Mouse (Mus musculus) liver, postnatal 0 days (tissue): ENCODE results near the gene Gm49337. TPM values are rescaled to one million over a fixed set of nuclear protein-coding genes. Genes with fewer than 3 reads are reported as not detected.

Experiments used
- ATAC-seq: fragments of 200-750 bp; cut with Nextera tagmentation; 2 replicates; pipeline ENCODE4 v1.8.0; 2017; ENCODE audit warnings: mild to moderate bottlenecking, moderate library complexity
- DNase-seq: peaks from one replicate; pipeline ENCODE4 v3.0.0-alpha.2; 2016
- H3K27ac ChIP-seq: fragments of 300-500 bp; sonication (generic); 2 replicates; pipeline ENCODE4 v1.5.1; 2014; ENCODE audit warnings: antibody characterized with exemption, moderate library complexity, mild to moderate bottlenecking, low read depth
- H3K27me3 ChIP-seq: fragments of 300-500 bp; sonication (generic); 2 replicates; pipeline ENCODE4 v1.6.1; 2014; ENCODE audit warnings: low read length, control low read depth, mixed read lengths; ENCODE audit not compliant: insufficient read depth
- H3K36me3 ChIP-seq: fragments of 300-500 bp; sonication (generic); replicated peaks from 2 replicates; pipeline ENCODE4 v1.6.1; 2014; ENCODE audit warnings: mild to moderate bottlenecking, control low read depth, low read length, moderate library complexity, mixed read lengths; ENCODE audit not compliant: insufficient read depth
- H3K4me1 ChIP-seq: fragments of 300-500 bp; sonication (generic); 2 replicates; pipeline ENCODE4 v1.6.1; 2014; ENCODE audit warnings: antibody characterized with exemption, mild to moderate bottlenecking, control low read depth; ENCODE audit not compliant: insufficient read depth
- H3K4me2 ChIP-seq: fragments of 300-500 bp; sonication (generic); 2 replicates; pipeline ENCODE4 v1.6.1; 2014; ENCODE audit warnings: low read depth, mild to moderate bottlenecking, low read length, moderate library complexity, mixed read lengths
- H3K4me3 ChIP-seq: fragments of 300-500 bp; sonication (generic); 2 replicates; pipeline ENCODE4 v1.5.1; 2014; ENCODE audit warnings: low read depth, low read length
- H3K9ac ChIP-seq: fragments of 300-500 bp; sonication (generic); replicated peaks from 2 replicates; pipeline ENCODE4 v1.6.1; 2014; ENCODE audit warnings: mild to moderate bottlenecking, moderate library complexity
- H3K9me3 ChIP-seq: fragments of 300-500 bp; sonication (generic); 2 replicates; pipeline ENCODE4 v1.6.1; 2016; ENCODE audit warnings: mild to moderate bottlenecking, control low read depth, low read length, mixed read lengths
- CTCF ChIP-seq: sonication (generic); IDR thresholded peaks from 2 replicates; pipeline ENCODE4 v1.5.1; 2016; ENCODE audit warnings: antibody characterized with exemption, low read depth
- EP300 ChIP-seq: IDR thresholded peaks from 2 replicates; pipeline ENCODE4 v1.6.1; 2016; ENCODE audit warnings: antibody characterized with exemption, low read depth, mild to moderate bottlenecking
- WGBS: fragments of 180-500 bp; shearing (Covaris S2); extraction: QIAGEN DNeasy Blood & Tissue Kit; methylation state at CpG from one replicate; pipeline ENCODE4 v1.1.7; 2014; ENCODE audit not compliant: insufficient replicate concordance; 5-methylcytosine and 5-hydroxymethylcytosine counted together
- polyA plus RNA-seq: library from polyadenylated mRNA; unstranded; fragments of >200 nt; fragmentation: Nextera tagmentation; extraction: Ambion mirVana; gene quantifications from 2 replicates; pipeline ENCODE4 v1.2.1, GENCODE M21; 2015

Gm49337 gene
- polyA plus RNA-seq, 1 experiment from 2014 or later, result not detected

- no peak overlapping the region for H3K4me3 ChIP-seq
- no peak overlapping the region for H3K9ac ChIP-seq
- H3K27ac ChIP-seq, result no peak overlapping the region
- no peak for ATAC-seq
- no peaks in the 10 kb centered on the region for H3K36me3 ChIP-seq
- WGBS, result 64% methylated on average over 13 of the region's 13 CpGs
- TF ChIP-seq CTCF (no peak), EP300 (no peak)
- H3K27me3 ChIP-seq, result peaks cover 7% of the 10 kb centered on the region; the same call in 1 of the 2 replicates
- no peak for DNase-seq
- H3K4me1 ChIP-seq, result no peaks in the 10 kb centered on the region
- H3K4me2 ChIP-seq, result no peak overlapping the region
- no peaks in the 10 kb centered on the region for H3K9me3 ChIP-seq
These were observed 35.7 kb upstream of the Gm49337 start for GRCm38 (mm10) chr4:116137421-116137996.

- no peak overlapping the region for H3K4me2 ChIP-seq
- peaks cover 12% of the 10 kb centered on the region for H3K4me1 ChIP-seq
- no peak for DNase-seq
- 70% methylated on average over 7 of the region's 7 CpGs for WGBS
- TF ChIP-seq EP300 (no peak), CTCF (no peak)
- H3K36me3 ChIP-seq, result no peaks in the 10 kb centered on the region
- peaks cover 22% of the 10 kb centered on the region; the same call in 1 of the 2 replicates for H3K27me3 ChIP-seq
- H3K9ac ChIP-seq, result no peak overlapping the region
- no peaks in the 10 kb centered on the region for H3K9me3 ChIP-seq
- H3K27ac ChIP-seq, result no peak overlapping the region
- no peak for ATAC-seq
- H3K4me3 ChIP-seq, result no peak overlapping the region
These were observed 32.2 kb upstream of the Gm49337 start for GRCm38 (mm10) chr4:116140801-116141574.

- peaks cover 22% of the 10 kb centered on the region; the same call in 1 of the 2 replicates for H3K27me3 ChIP-seq
- peaks cover 12% of the 10 kb centered on the region for H3K4me1 ChIP-seq
- H3K27ac ChIP-seq, result no peak overlapping the region
- ATAC-seq (no peak), DNase-seq (no peak)
- no peaks in the 10 kb centered on the region for H3K36me3 ChIP-seq
- no peak overlapping the region for H3K4me2 ChIP-seq
- WGBS, result 54% methylated on average over 1 of the region's 1 CpGs
- no peak overlapping the region for H3K9ac ChIP-seq
- no peak for TF ChIP-seq CTCF
- TF ChIP-seq EP300, result no peak
- no peaks in the 10 kb centered on the region for H3K9me3 ChIP-seq
- H3K4me3 ChIP-seq, result no peak overlapping the region
These were observed 31.4 kb upstream of the Gm49337 start for GRCm38 (mm10) chr4:116141736-116142135.

GRCm38 (mm10) chr4:116142269-116142668 is 30.9 kb upstream of the Gm49337 start:
- Histone ChIP-seq H3K27me3 (peaks cover 22% of the 10 kb centered on the region; the same call in 1 of the 2 replicates), H3K27ac (no peak overlapping the region), H3K9ac (no peak overlapping the region), H3K9me3 (no peaks in the 10 kb centered on the region), H3K4me3 (no peak overlapping the region), H3K4me1 (peaks cover 12% of the 10 kb centered on the region), H3K36me3 (no peaks in the 10 kb centered on the region), H3K4me2 (no peak overlapping the region)
- 74% methylated on average over 7 of the region's 7 CpGs for WGBS
- DNase-seq (no peak), ATAC-seq (no peak)
- no peak for TF ChIP-seq EP300
- no peak for TF ChIP-seq CTCF

GRCm38 (mm10) chr4:116143317-116143811 is 29.8 kb upstream of the Gm49337 start:
- TF ChIP-seq EP300 (no peak), CTCF (no peak)
- Histone ChIP-seq H3K4me2 (peak overlapping the region; percentile 80; the same call in 1 of the 2 replicates), H3K4me3 (no peak overlapping the region), H3K27ac (no peak overlapping the region), H3K27me3 (peaks cover 22% of the 10 kb centered on the region; the same call in 1 of the 2 replicates), H3K4me1 (peaks cover 12% of the 10 kb centered on the region), H3K9ac (no peak overlapping the region), H3K36me3 (no peaks in the 10 kb centered on the region), H3K9me3 (no peaks in the 10 kb centered on the region)
- ATAC-seq, result no peak
- 11% methylated on average over 7 of the region's 7 CpGs for WGBS
- no peak for DNase-seq
